Mouse (Mus musculus): ENCODE data around the gene Ppp1r1c. TPM values are rescaled to one million over a fixed set of nuclear protein-coding genes. Genes with fewer than 3 reads are reported as not detected.

The Ppp1r1c gene
- polyA plus RNA-seq, 1 experiment from 2014 or later: 0.13 TPM

DNA sequence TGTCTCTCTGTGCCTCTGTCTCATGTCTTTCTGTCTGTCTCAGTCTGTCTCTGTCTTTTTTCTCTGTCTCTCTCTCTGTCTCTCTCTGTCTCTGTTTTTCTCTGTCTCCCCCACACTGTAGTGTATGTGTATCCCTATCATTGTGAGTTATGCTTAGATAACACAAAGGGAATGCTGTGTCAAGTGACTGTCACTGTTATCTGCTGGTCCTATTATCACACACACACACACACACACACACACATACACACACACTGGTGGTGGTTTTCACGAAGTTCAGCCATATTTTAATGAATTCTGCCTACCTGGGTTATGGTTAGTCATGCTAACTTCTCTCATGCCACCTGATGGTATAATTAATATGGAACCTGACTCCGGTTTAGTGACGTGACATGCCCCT is 44.1 kb downstream of the Ppp1r1c start:
- WGBS: 66% methylated on average over 3 of the region's 3 CpGs
- H3K27ac ChIP-seq: no peak overlapping the region
- H3K9me3 ChIP-seq (replicated peaks): no peaks in the 10 kb centered on the region
- no peaks in the 10 kb centered on the region for H3K36me3 ChIP-seq
- H3K9ac ChIP-seq: no peak overlapping the region
- no peak for ATAC-seq (replicated peaks; ENCODE audit: insufficient number of reproducible peaks, insufficient read depth, low FRiP score, low read depth)
- H3K27me3 ChIP-seq: peaks cover 49% of the 10 kb centered on the region
- no peaks in the 10 kb centered on the region for H3K4me1 ChIP-seq (replicated peaks)
- H3K4me2 ChIP-seq: no peak overlapping the region
- no peak overlapping the region for H3K4me3 ChIP-seq

DNA sequence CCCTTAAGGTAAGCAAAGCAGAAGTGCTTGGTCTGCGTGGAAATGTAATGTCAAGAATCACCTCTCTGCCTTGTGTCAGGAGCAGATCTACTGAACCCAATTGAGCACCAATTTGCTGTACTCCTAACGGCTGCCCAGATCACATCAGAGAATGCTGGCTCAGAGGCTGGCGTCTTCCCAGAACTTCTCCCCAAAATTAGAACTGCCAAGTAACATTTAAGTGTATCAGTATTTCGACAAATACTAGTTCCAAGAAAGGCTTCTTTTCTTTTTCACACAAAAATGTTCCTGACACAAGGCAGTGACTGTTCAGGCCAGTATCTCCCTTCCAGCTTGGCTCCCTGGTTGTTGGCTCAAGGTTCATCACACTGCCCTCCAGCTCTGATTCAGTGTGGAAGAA is 52.4 kb downstream of the Ppp1r1c start:
- H3K27me3 ChIP-seq: peaks cover 18% of the 10 kb centered on the region
- H3K36me3 ChIP-seq: no peaks in the 10 kb centered on the region
- H3K4me3 ChIP-seq: no peak overlapping the region
- H3K4me2 ChIP-seq: no peak overlapping the region
- 62% methylated on average over 4 of the region's 4 CpGs for WGBS
- no peaks in the 10 kb centered on the region for H3K4me1 ChIP-seq (replicated peaks)
- no peaks in the 10 kb centered on the region for H3K9me3 ChIP-seq (replicated peaks)
- H3K9ac ChIP-seq: no peak overlapping the region
- no peak for ATAC-seq (replicated peaks; ENCODE audit: insufficient number of reproducible peaks, insufficient read depth, low FRiP score, low read depth)
- no peak overlapping the region for H3K27ac ChIP-seq

DNA sequence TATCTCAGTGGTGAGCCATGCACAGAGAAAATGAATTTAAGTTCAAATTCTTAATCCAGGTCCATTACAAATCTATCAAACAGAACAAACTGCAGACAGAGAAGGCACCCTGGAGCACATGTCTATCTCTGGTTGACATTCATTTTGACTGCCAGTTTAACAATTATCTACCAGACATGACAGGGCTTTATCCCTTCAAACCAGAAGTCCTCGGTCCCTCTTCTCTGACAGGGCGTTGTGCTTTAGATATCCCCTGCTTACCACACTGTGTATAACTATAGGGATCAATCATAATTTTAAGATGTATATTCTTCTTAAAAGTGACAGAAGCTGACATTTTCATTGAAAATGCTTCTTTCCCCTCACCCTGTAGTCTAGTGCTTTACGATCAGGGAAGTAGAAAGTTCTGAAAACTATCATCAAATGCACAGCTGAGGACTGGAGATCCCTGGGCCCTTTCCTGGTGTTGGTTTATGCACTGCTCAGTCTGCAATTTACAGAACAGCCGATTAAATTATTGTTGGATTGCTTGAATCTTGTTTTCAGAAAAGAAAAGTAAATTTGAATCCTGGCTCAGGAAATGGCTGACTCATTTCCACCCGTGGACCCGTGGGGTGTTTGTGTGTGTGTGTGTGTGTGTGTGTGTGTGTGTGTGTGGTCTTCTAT is 55.3 kb downstream of the Ppp1r1c start:
- Histone ChIP-seq H3K27me3 (peaks cover 9% of the 10 kb centered on the region; the same call in 1 of the 2 replicates), H3K36me3 (no peaks in the 10 kb centered on the region), H3K4me2 (no peak overlapping the region), H3K4me3 (no peak overlapping the region), H3K9ac (no peak overlapping the region), H3K9me3 (replicated peaks) (no peaks in the 10 kb centered on the region), H3K27ac (no peak overlapping the region), H3K4me1 (replicated peaks) (no peaks in the 10 kb centered on the region)
- WGBS: 65% methylated on average over 6 of the region's 6 CpGs
- ATAC-seq (replicated peaks; ENCODE audit: insufficient number of reproducible peaks, insufficient read depth, low FRiP score, low read depth): no peak

DNA sequence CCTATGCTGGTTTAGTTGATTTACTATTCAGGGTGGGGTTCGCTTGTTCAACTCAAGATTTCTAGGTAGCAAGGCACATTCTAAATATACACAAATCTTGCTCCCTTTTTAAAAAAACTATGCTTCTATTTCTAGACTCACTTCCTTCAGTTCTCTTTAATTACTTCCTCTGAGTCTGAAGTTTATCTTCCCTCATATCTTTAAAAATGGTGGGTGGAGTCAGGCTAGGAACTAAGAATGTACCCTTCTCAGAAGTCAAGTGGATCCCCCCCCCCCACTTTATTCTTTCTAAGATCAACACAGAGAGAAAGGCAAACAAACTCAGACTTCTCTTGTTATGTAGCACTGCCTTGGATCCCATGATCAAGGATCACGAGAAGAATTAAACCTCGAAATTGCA is 57.5 kb downstream of the Ppp1r1c start:
- Histone ChIP-seq H3K9ac (no peak overlapping the region), H3K36me3 (no peaks in the 10 kb centered on the region), H3K9me3 (replicated peaks) (no peaks in the 10 kb centered on the region), H3K27ac (no peak overlapping the region), H3K27me3 (peaks cover 9% of the 10 kb centered on the region; the same call in 1 of the 2 replicates), H3K4me3 (no peak overlapping the region), H3K4me1 (replicated peaks) (no peaks in the 10 kb centered on the region), H3K4me2 (no peak overlapping the region)
- no peak for ATAC-seq (replicated peaks; ENCODE audit: insufficient number of reproducible peaks, insufficient read depth, low FRiP score, low read depth)
- 68% methylated on average over 3 of the region's 3 CpGs for WGBS

DNA sequence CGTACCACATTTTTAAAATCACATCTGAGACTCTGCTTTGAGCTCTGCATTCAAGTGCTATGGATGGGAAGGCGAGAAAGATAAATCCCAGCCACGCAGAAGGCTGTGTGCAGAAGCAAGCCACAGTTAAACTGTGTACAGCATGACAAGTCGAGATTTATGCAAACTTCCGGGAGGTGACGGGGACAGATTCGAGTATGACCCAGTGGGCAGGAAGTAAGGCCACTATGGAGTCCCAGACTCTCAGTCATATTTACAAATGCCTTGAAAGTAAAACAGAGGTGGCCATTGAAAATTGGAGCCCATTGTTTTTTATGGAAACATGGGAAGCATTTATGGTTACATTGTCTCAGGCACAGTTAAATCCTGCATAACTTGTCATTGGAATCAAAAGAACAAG is 58.1 kb downstream of the Ppp1r1c start:
- no peak overlapping the region for H3K4me2 ChIP-seq
- H3K27me3 ChIP-seq: peaks cover 9% of the 10 kb centered on the region; the same call in 1 of the 2 replicates
- no peaks in the 10 kb centered on the region for H3K36me3 ChIP-seq
- no peaks in the 10 kb centered on the region for H3K9me3 ChIP-seq (replicated peaks)
- H3K4me3 ChIP-seq: no peak overlapping the region
- H3K27ac ChIP-seq: no peak overlapping the region
- WGBS: 65% methylated on average over 7 of the region's 7 CpGs
- H3K9ac ChIP-seq: no peak overlapping the region
- no peak for ATAC-seq (replicated peaks; ENCODE audit: insufficient number of reproducible peaks, insufficient read depth, low FRiP score, low read depth)
- no peaks in the 10 kb centered on the region for H3K4me1 ChIP-seq (replicated peaks)

DNA sequence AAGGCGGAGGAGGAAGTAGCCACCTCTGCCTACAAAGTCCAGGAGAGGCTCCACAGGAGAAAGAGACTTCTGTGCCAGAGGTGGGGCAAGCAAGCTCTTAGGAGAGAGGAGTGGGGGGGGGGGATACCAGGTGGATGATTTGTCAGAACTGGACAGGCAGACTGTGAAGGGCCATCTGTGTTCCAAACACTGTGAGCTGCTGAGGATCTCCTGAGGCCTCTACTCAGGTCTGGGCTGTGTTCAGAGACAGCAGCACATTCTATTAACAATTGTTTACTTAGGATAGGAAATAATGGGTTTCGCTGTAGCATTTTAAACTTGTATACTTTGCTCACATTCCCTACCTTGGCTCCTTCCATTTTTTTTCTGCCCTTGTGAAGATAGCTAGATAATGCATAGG is 61.0 kb downstream of the Ppp1r1c start:
- no peak for ATAC-seq (replicated peaks; ENCODE audit: insufficient number of reproducible peaks, insufficient read depth, low FRiP score, low read depth)

DNA sequence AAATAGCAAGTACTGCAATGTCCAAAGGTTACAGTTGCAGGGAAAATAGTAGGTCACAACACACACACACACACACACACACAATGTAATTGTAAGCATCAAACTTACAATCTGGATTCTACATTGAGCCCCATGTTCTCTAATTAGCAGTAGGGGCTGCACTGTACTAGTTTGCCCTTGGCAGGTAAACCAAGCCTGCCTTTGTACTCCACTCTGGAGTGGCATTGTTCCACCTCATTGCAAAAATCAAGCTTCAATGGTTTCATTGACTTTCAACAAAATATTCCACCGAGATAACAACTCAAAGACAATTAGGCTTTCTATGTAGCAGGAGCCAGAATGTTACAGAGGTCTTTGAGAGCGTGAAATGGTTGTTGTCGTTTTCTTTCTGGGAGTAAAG is 62.7 kb downstream of the Ppp1r1c start:
- Histone ChIP-seq H3K4me1 (replicated peaks) (no peaks in the 10 kb centered on the region), H3K9ac (no peak overlapping the region), H3K4me2 (no peak overlapping the region), H3K9me3 (replicated peaks) (no peaks in the 10 kb centered on the region), H3K4me3 (no peak overlapping the region), H3K36me3 (no peaks in the 10 kb centered on the region), H3K27me3 (0 out of 2 replicates have a peak, but pooled peaks cover 3% of the 10 kb centered on the region), H3K27ac (no peak overlapping the region)
- no peak for ATAC-seq (replicated peaks; ENCODE audit: insufficient number of reproducible peaks, insufficient read depth, low FRiP score, low read depth)
- WGBS: 70% methylated on average over 3 of the region's 3 CpGs

More for the DNA sequence above, 61.0 kb downstream of the Ppp1r1c start:
- Histone ChIP-seq H3K27ac (no peak overlapping the region), H3K4me2 (no peak overlapping the region), H3K4me1 (replicated peaks) (no peaks in the 10 kb centered on the region), H3K9me3 (replicated peaks) (no peaks in the 10 kb centered on the region), H3K27me3 (0 out of 2 replicates have a peak, but pooled peaks cover 3% of the 10 kb centered on the region), H3K9ac (no peak overlapping the region), H3K36me3 (no peaks in the 10 kb centered on the region), H3K4me3 (no peak overlapping the region)
- WGBS: 88% methylated on average over 2 of the region's 2 CpGs

DNA sequence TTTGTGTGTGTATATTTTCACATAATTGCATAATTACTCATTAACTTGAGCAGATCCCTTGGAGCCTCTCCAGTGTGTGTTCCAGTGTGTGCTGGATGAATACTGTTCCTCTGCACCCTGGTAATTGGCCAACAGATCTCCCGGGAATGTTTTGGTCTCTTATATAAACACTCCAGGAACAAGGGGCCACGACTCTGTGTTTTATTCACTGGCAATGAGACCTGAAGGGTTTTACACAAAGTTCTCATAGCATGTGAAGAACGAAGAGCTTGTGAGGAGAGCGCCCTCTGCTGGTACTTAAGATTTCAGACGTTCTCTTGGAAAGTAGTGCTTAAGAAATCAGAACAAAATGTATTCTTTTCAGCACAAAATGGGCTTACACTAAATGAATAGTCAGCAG is 66.8 kb downstream of the Ppp1r1c start:
- Histone ChIP-seq H3K4me3 (no peak overlapping the region), H3K27ac (no peak overlapping the region), H3K36me3 (no peaks in the 10 kb centered on the region), H3K9ac (no peak overlapping the region), H3K4me2 (no peak overlapping the region), H3K27me3 (0 out of 2 replicates have a peak, but pooled peaks cover 3% of the 10 kb centered on the region), H3K9me3 (replicated peaks) (no peaks in the 10 kb centered on the region), H3K4me1 (replicated peaks) (no peaks in the 10 kb centered on the region)
- 2% methylated on average over 5 of the region's 5 CpGs for WGBS
- ATAC-seq (replicated peaks; ENCODE audit: insufficient number of reproducible peaks, insufficient read depth, low FRiP score, low read depth): no peak

DNA sequence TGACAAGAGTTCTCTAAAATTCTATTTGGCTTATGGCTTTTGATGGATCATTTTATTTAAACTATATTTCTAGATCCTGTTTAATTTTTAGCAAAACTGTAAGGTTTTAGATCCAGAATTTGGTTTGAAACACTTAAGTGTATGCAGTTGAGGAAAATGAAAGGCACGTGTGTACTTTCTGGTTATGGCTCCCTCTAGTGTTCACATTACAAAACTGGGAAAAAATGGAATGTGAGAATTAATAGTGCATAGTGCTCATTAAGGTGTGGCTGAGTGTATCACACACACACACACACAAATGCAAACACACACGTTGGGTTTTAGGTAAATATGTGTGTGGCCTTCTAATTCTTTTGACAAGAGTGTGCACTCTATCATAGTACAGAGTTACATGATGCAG is 70.2 kb downstream of the Ppp1r1c start:
- ATAC-seq (replicated peaks; ENCODE audit: insufficient number of reproducible peaks, insufficient read depth, low FRiP score, low read depth): no peak
- WGBS: 65% methylated on average over 2 of the region's 2 CpGs

DNA sequence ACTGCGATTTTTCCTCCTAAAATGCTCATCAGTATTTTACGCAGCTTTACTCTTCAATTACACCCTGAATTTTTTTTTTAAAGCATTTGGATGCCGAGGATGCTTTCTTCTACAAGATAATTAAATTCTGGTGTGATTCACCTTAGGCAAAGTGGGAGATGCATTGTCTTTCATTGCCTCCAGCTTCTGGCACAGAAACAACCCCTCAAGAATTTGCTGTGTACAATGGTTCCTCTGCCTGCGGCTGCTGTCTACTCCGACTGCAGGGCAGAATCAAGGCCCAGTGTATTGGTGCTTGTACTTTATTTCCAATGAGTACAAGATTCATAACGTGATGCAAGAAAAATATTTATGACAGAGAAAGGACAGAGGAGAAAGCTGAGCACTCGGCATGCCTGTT is 73.2 kb downstream of the Ppp1r1c start:
- no peaks in the 10 kb centered on the region for H3K36me3 ChIP-seq
- no peak for ATAC-seq (replicated peaks; ENCODE audit: insufficient number of reproducible peaks, insufficient read depth, low FRiP score, low read depth)
- H3K9ac ChIP-seq: no peak overlapping the region
- no peak overlapping the region for H3K4me3 ChIP-seq
- H3K27ac ChIP-seq: no peak overlapping the region
- no peaks in the 10 kb centered on the region for H3K27me3 ChIP-seq
- 76% methylated on average over 7 of the region's 7 CpGs for WGBS
- no peaks in the 10 kb centered on the region for H3K9me3 ChIP-seq (replicated peaks)
- no peaks in the 10 kb centered on the region; the same call in 1 of the 2 replicates for H3K4me1 ChIP-seq (replicated peaks)
- no peak overlapping the region for H3K4me2 ChIP-seq

More for the DNA sequence above, 70.2 kb downstream of the Ppp1r1c start:
- Histone ChIP-seq H3K36me3 (no peaks in the 10 kb centered on the region), H3K9me3 (replicated peaks) (no peaks in the 10 kb centered on the region), H3K9ac (no peak overlapping the region), H3K27me3 (no peaks in the 10 kb centered on the region), H3K4me3 (no peak overlapping the region), H3K4me1 (replicated peaks) (no peaks in the 10 kb centered on the region), H3K4me2 (no peak overlapping the region), H3K27ac (no peak overlapping the region)

DNA sequence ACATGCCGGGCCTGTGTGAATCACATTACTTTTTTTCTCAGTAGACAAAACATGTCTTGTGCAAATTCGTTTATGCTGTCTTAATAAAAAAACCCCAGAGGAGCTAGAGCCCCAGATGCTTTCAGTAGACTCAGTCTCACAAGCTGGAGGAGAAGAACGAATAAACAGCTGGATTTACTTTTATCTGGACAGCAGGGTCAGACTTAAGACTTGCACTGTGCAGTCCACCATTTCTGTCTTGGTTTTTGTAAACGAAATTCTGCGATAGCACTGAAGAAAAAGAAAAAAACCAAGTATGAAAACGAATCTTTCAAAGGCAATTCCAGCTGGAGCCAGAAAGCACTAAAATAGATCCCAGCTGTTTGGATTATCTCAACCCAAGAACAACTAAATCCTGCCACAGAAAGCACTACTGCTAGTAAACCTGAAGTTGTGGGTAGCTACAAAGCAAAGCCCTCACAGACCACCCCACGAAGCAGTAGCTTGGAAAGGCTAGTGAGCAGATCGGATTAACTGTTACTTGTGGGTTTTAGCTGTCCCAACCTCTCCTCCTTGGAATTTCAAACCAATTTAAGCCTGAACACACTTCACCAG is 78.1 kb downstream of the Ppp1r1c start:
- Histone ChIP-seq H3K9me3 (replicated peaks) (no peaks in the 10 kb centered on the region), H3K9ac (no peak overlapping the region), H3K27me3 (no peaks in the 10 kb centered on the region), H3K4me1 (replicated peaks) (no peaks in the 10 kb centered on the region; the same call in 1 of the 2 replicates), H3K36me3 (no peaks in the 10 kb centered on the region), H3K4me2 (no peak overlapping the region), H3K4me3 (no peak overlapping the region), H3K27ac (peak overlapping the region; percentile 2; the same call in 1 of the 2 replicates)
- no peak for ATAC-seq (replicated peaks; ENCODE audit: insufficient number of reproducible peaks, insufficient read depth, low FRiP score, low read depth)
- WGBS: 50% methylated on average over 8 of the region's 8 CpGs

DNA sequence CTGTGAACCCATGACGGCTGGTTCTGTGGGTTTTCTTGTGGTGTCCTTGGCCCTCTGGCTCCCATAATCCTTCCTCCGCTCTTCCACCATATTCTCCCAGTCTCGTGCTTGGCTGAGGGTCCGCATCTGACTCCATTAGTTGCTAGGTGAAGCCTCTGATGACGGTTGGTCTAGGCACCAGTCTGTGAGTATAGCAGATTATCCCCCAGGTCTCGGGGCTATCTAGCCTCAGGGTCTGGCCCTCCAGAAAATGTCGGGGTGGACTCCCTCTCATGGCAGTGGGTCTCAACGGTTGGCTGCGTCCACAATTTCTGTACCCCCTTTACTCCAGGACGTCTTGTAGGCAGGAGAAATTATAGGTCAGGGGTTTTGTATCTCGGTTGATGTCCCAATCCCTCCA is 78.9 kb downstream of the Ppp1r1c start:
- Histone ChIP-seq H3K36me3 (no peaks in the 10 kb centered on the region), H3K4me2 (no peak overlapping the region), H3K27me3 (no peaks in the 10 kb centered on the region), H3K9ac (no peak overlapping the region), H3K27ac (no peak overlapping the region), H3K4me3 (no peak overlapping the region), H3K9me3 (replicated peaks) (no peaks in the 10 kb centered on the region), H3K4me1 (replicated peaks) (no peaks in the 10 kb centered on the region; the same call in 1 of the 2 replicates)
- ATAC-seq (replicated peaks; ENCODE audit: insufficient number of reproducible peaks, insufficient read depth, low FRiP score, low read depth): no peak
- 86% methylated on average over 11 of the region's 11 CpGs for WGBS

Measured in heart, embryonic 15.5 days (tissue).